Mouse (Mus musculus) layer of hippocampus, postnatal 14 days (tissue): ENCODE results near the gene Art4. TPM values are rescaled to one million over a fixed set of nuclear protein-coding genes. Genes with fewer than 3 reads are reported as not detected.
A peak's percentile ranks its signal among the peaks of the same experiment; 100 is the strongest.

ENCODE experiments used
- DNase-seq, 2 experiments: peaks; one replicate each; pipeline ENCODE4 v3.0.0; 2021 to 2022; ENCODE audit warnings: low spot score in 2 of 2, mixed read lengths in 1 of 2
- total RNA-seq, 2 experiments: library from RNA; stranded (reverse); gene quantifications; 2 replicates each; pipeline ENCODE4 v1.2.3; 2021

Gene Art4
- total RNA-seq, 2 experiments from 2014 or later: not detected

GRCm38 (mm10) chr6:136868921-136869320, 11.4 kb upstream of the Art4 start:
- DNase-seq: no peak

GRCm38 (mm10) chr6:136866150-136866549, 8.6 kb upstream of the Art4 start:
- no peak for DNase-seq

GRCm38 (mm10) chr6:136865360-136865759, 7.8 kb upstream of the Art4 start:
- DNase-seq: no peak

DNA sequence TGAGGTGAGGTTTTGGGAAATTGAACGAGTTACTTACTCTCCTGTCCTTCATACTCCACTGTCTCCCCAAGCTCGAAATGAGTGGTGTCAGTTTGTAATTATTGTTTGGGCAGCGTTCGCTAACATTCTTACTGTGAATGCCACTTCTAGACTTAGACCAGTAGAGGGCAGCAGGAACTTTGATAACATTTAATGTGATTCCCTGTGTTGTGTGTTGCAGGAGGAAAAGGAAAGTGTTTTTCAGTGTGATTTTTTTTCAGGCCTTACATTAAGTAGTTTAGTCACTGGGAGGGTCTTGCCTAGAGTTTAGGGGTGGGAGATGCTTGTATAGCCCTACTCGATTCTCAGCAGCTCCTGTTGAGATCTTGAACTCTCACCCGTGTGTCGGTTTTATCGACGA, 3.5 kb upstream of the Art4 start:
- peak; percentile 21 to 70 for DNase-seq

- no peak for DNase-seq
Measured at GRCm38 (mm10) chr6:136858420-136858819, 887 bp upstream of the Art4 start.

DNA sequence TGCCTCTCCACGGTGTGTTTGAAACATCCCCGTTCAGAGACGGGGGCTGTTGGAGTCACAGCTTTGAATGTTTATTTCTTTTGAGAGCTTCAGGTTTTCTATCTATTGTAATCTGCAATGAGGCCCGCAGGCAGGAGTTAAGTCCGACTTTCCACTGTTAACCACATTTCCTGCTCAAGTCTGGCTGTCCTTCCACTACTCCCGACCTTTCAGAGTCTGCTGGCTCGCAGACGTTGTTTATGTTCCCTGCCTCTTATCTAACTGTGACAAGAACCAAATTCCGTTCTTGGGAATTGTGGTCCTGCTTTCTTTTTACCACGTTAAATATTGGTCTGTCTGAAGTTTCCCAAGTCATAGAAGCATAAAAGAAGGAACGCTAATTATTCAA, 334 bp upstream of the Art4 start:
- no peak for DNase-seq

- no peak for DNase-seq
Measured at GRCm38 (mm10) chr6:136856071-136856636, 1.4 kb downstream of the Art4 start.

- no peak for DNase-seq
Measured at GRCm38 (mm10) chr6:136855183-136855582, 2.4 kb downstream of the Art4 start.

- DNase-seq: no peak
Measured at GRCm38 (mm10) chr6:136854361-136854781, 3.2 kb downstream of the Art4 start.

DNA sequence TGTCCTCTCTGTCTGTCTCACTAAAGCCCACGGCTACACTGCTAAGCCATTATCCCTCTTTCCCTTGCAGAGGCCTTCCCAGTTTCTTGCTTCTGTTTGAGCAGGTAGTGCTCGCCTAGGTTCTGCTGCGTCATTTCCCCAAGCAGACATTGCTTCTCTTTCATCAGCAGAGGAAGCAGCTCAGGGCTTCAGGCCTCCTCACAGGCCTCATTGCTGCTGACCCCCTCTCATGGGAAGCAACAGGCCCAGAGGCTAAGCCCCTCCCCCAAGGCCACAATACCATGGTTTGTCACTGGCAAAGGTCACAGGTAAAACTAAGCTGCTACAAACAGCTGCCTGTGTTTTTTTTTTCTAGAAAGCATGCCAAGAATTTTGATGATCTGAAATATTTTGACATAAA, 4.8 kb downstream of the Art4 start:
- DNase-seq: no peak

GRCm38 (mm10) chr6:136852348-136852747, 5.2 kb downstream of the Art4 start:
- DNase-seq: no peak

DNA sequence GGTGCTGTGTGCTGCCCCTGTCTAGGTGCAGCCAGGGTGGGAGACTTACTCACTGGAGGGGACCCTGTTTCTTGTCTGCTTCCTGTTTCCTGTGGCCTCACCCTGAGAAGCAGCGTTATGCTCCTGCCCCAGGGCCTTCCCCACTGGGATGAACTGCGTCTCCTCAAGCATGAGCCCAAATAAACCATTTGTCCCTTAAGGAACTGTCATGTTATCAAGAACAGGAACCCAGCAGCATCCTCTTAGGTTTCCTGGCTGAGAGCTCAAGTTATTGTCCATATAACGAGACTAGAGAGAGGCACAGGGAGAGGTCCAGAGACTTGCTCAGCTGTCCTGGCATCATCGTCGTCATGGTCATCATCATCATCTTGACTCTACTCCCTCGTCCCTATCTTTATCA, 7.3 kb downstream of the Art4 start:
- no peak for DNase-seq

DNA sequence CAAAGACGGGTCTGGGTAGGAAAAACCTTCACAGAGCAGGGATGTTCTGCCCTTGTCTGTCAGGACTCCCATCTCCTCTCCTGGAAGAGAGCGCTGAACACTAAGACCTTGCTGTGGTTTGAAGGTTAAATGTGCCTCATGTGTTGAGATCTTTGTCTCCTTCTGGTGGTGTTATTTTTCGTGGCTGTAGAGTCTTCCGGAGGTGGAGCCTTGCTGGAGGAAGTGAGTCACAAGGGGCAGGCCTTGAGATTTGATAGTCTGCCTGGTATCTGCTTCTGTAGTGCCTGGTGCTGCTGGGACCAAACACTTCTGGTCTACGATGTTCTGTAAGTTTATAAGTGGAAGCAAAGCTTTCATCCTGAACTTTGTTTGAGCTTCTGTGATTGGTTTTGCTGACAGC, 8.6 kb downstream of the Art4 start:
- DNase-seq: no peak

DNA sequence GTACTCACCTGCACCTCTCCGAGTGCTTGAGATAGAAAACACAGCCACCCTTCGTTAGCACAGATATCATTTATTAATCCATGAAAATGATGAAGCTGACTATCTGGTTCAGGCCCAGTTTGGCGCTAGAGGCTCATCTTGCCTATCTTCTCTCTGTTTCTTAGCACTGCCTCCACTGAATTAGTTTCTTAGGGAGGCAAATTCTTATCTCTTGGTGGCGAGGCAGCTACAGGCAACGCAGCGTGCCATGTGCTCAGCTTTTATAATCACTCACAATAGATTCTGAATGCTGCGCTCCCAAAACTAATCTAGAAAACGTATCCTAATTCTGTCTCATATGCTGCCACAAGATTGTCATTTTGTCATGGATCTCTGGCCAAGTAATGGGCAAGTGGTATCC, 9.1 kb downstream of the Art4 start:
- DNase-seq: no peak

DNA sequence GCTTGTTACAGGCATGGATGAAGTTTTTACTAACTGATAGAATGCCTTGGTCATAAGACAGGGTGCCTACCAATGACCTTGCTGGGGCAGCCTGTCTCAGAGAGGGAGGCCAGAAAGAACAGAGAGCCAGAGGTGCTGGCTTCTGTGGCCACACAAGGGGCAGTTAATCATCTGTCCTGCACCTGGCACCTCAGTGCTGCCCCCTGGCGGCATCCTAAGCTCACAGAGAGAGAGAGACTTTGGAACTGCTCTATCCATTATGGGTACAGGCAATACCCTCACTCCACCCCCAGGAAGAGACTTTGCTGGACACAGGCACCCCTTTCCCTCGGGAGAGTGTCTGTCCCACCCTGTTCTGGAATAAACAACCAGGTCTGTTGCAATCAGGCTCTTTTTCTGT, 9.7 kb downstream of the Art4 start:
- DNase-seq: no peak

DNA sequence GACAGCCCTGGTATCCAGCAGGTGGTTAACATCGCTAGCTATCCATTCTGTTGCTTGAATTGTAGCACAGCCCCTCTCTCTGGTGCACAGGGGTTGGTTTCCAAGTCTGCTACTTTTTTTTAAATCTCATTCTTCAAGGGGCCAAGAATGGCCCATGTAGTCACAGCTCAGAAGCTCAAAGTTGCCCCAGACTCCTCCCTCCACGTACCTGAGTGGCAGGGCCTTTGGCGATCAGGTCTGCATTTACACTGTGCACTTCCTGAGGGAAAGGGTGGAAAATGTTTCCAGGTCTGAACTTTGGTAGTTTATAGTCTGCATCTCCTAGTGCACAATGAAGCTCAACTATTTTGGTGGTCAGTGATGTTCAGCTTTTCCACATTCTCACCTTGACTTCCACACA, 10.3 kb downstream of the Art4 start:
- no peak for DNase-seq

DNA sequence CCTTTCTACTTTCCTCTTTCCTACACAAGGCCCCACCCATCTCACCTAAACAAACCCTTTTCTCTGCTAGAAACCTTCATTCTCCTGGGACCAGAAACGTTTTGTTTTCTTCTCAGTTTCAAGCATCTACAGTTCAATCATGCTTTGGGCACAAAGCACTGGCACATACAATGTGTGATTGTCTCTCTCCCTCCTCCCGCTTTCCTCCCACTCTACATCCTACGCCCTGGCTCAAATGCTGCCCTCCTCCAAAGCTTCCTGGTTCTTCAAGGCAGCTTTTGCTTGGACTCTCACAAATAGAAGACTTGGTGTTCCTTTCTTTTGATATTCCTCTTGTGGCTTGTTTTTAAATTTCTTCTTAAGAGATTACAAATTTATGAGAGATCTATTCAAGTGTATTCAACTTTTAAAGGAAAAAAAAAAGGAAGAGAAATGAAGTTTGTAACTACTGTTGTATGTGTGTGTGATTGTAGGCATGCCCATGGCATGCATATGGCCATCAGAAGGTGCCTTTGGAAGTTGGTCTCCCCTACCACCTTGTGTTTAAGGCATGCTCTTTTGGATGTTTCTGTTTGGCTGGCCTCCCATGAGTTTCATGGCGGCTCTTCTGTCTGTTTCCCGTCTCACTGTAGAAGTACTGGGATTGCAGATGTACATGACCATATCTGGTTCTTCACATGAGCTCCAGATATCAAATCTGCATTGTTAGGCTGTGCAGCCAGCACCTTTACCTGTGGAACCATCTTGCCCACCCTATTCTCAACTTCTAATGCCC, 11.6 kb downstream of the Art4 start:
- DNase-seq: no peak

GRCm38 (mm10) chr6:136844903-136845302, 12.6 kb downstream of the Art4 start:
- DNase-seq: no peak

GRCm38 (mm10) chr6:136837323-136837722, 20.2 kb downstream of the Art4 start:
- DNase-seq: no peak

GRCm38 (mm10) chr6:136835352-136835751, 22.2 kb downstream of the Art4 start, which contains the start of gene Smco3:
TSS of gene Smco3 (minus strand) at chr6:136835452.
- DNase-seq: no peak

- DNase-seq: no peak
Measured at GRCm38 (mm10) chr6:136831712-136832111, 25.8 kb downstream of the Art4 start.

- no peak for DNase-seq
Measured at GRCm38 (mm10) chr6:136828681-136829080, 28.9 kb downstream of the Art4 start.
